16 mouse cellular contexts compared by ENCODE assay signal in genomic region chr11:81764778-81765177, GRCm38 (mm10).
DNase-seq lines count a peak whose midpoint lies in the region; ATAC-seq and TF ChIP-seq lines count a peak whose summit lies in the region.
"Had no signal": no experiment of that assay in that cellular context is flagged by ENCODE, and none has a peak within 500 bp of the region (broad histone marks: within the 10 kb centered on the region; RNA-seq: fewer than 3 reads in every experiment).

No protein-coding gene starts in this region.

- H3K9ac ChIP-seq in lung, embryonic 14.5 days = no peak overlapping the region
- H3K9ac ChIP-seq in embryonic facial prominence, embryonic 15.5 days = no peak overlapping the region
- H3K9ac ChIP-seq: hindbrain, embryonic 15.5 days; neural tube, embryonic 13.5 days had no signal

- no peak overlapping the region for H3K4me2 ChIP-seq in lung, embryonic 14.5 days
- H3K4me2 ChIP-seq in embryonic facial prominence, embryonic 15.5 days (replicated peaks) = no peak overlapping the region
- H3K4me2 ChIP-seq: hindbrain, embryonic 15.5 days; neural tube, embryonic 13.5 days had no signal

- H3K27me3 ChIP-seq in lung, embryonic 14.5 days (ENCODE audit: insufficient read depth, low read length) = no peaks in the 10 kb centered on the region
- no peaks in the 10 kb centered on the region for H3K27me3 ChIP-seq in embryonic facial prominence, embryonic 15.5 days
- H3K27me3 ChIP-seq: hindbrain, embryonic 15.5 days had no signal

- no peak overlapping the region for H3K4me3 ChIP-seq in lung, embryonic 14.5 days (ENCODE audit: low read depth, low read length)
- H3K4me3 ChIP-seq in embryonic facial prominence, embryonic 15.5 days (replicated peaks) = no peak overlapping the region
- H3K4me3 ChIP-seq: hindbrain, embryonic 15.5 days; neural tube, embryonic 13.5 days had no signal

- DNase-seq in heart, adult 11 months = peak; percentile 18
- no peak for DNase-seq in heart, adult 8-10 months (ENCODE audit: low spot score)
- peak; percentile 23 for DNase-seq in lung, embryonic 14.5 days
- DNase-seq in lung, postnatal 4 days = no peak
- DNase-seq in brain, adult 2 months (ENCODE audit: low read depth, low spot score) = peak; percentile 50
- DNase-seq in adipocyte (ENCODE audit: low spot score) = no peak
- DNase-seq: cerebellum, adult 11-12 months; kidney, adult 8-10 months; kidney, postnatal 4 days; liver; lung, adult 2 months; thymus, postnatal 25 days had no signal

- no peaks in the 10 kb centered on the region for H3K9me3 ChIP-seq in lung, embryonic 14.5 days (ENCODE audit: low read depth, low read length)
- H3K9me3 ChIP-seq in embryonic facial prominence, embryonic 15.5 days (replicated peaks) = no peaks in the 10 kb centered on the region
- H3K9me3 ChIP-seq: hindbrain, embryonic 15.5 days; neural tube, embryonic 13.5 days had no signal

- H3K27ac ChIP-seq in lung, embryonic 14.5 days (ENCODE audit: low read depth) = no peak overlapping the region
- peak overlapping the region; percentile 65; the same call in 1 of the 2 replicates for H3K27ac ChIP-seq in embryonic facial prominence, embryonic 15.5 days (replicated peaks)
- H3K27ac ChIP-seq: hindbrain, embryonic 15.5 days; neural tube, embryonic 13.5 days; stomach, postnatal 0 days had no signal

- no peaks in the 10 kb centered on the region for H3K36me3 ChIP-seq in lung, embryonic 14.5 days (ENCODE audit: insufficient read depth)
- no peaks in the 10 kb centered on the region for H3K36me3 ChIP-seq in embryonic facial prominence, embryonic 15.5 days
- H3K36me3 ChIP-seq: hindbrain, embryonic 15.5 days; neural tube, embryonic 13.5 days had no signal

- TF ChIP-seq CTCF in lung, embryonic 14.5 days (IDR thresholded peaks at IDR 0.05; ENCODE audit: low read depth) = 0 out of 2 replicates have a peak, but pooled peaks have one; percentile 12

- 28% methylated on average over 3 of the region's 3 CpGs for WGBS in lung, embryonic 14.5 days
- WGBS in embryonic facial prominence, embryonic 15.5 days = 15% methylated on average over 3 of the region's 3 CpGs

- no peaks in the 10 kb centered on the region for H3K4me1 ChIP-seq in lung, embryonic 14.5 days (ENCODE audit: insufficient read depth)
- peaks cover 12% of the 10 kb centered on the region; the same call in 1 of the 2 replicates for H3K4me1 ChIP-seq in embryonic facial prominence, embryonic 15.5 days

- no peak for ATAC-seq in lung, embryonic 14.5 days (ENCODE audit: insufficient read depth)
- no peak for ATAC-seq in embryonic facial prominence, embryonic 15.5 days (ENCODE audit: insufficient number of reproducible peaks, low FRiP score, low TSS enrichment, low read depth)

Comparison
In these comparisons a context has a peak if more than half of its experiments do, and no peak if none do; other contexts are left out.
1. DNase-seq: peak in heart, adult 11 months (single experiment), lung, embryonic 14.5 days (single experiment) and brain, adult 2 months (single experiment); none in heart, adult 8-10 months (single experiment), lung, postnatal 4 days (0 of 2) and adipocyte (single experiment).